Mouse (Mus musculus) urinary bladder, adult 18-20 months (tissue): ENCODE data around the gene Rad51b.

ENCODE experiments used
- DNase-seq, 2 experiments: peaks; one replicate each; pipeline ENCODE4 v3.0.0; 2022; ENCODE audit warnings: low spot score in 2 of 2, mixed read lengths in 2 of 2

The Rad51b gene

DNA sequence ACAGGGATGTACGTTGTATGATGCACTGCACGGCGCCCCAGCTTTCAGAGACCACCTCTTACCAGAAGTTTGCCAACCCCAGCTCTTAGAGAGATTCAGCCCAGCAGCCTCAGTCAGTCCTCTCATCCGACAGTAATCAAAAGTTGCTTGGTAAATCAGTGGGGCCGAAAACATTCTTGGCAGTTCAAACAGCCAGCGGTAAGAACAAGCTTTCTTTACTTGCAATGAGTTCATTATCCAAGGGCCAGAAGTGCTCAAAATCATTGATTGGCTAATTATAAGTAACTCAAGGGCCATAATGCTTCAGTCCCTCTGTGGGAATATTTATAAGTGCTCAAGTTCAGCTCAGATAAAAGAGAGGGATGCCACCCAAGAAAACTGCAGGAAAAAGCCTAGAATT, 434.8 kb downstream of the Rad51b start:
- DNase-seq, result no peak

- DNase-seq, result no peak
Measured at GRCm38 (mm10) chr12:79732355-79733115, 435.5 kb downstream of the Rad51b start.

DNA sequence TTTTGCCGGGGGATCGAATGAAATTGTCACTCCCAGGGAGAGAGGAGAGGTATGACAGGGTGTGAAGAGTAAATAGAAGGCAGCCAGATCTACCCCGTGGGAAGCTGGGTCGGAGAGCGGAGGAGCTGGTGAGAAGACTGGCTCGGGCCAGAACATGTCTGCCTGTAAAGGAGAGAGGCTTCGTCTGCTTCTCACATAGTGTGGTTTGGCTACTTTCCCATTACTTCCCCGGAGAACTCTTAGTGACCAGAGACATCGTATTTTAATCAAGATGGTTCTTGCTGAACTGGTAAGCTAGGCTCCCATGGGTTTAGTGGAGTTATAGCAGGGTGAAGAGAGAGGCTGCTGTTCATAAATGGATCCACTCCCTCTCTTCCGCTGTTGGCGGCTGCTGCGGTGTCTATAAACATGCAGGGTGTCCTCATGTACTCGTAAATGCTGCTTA, 438.3 kb downstream of the Rad51b start:
- no peak for DNase-seq

GRCm38 (mm10) chr12:79735882-79736281, 438.8 kb downstream of the Rad51b start:
- no peak for DNase-seq

DNA sequence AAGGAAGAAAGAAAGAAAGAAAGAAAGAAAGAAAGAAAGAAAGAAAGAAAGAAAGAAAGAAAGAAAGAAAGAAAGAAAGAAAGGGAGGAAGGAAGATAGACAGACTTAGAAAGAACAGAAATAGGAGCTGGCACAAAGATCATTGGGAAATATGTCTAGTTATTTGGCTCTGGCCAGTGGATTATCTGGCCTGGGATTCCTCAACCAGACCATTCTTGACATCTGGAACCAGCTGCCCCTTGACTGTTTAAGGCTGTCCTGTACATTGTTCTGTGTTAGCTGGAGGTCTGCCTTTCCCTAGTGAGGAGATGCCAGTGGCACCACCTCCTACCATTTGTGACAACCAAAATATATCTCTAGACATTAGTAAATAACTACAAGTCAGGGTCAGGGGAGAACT, 441.6 kb downstream of the Rad51b start:
- no peak for DNase-seq

GRCm38 (mm10) chr12:79739918-79740639, 443.0 kb downstream of the Rad51b start:
- DNase-seq, result no peak

DNA sequence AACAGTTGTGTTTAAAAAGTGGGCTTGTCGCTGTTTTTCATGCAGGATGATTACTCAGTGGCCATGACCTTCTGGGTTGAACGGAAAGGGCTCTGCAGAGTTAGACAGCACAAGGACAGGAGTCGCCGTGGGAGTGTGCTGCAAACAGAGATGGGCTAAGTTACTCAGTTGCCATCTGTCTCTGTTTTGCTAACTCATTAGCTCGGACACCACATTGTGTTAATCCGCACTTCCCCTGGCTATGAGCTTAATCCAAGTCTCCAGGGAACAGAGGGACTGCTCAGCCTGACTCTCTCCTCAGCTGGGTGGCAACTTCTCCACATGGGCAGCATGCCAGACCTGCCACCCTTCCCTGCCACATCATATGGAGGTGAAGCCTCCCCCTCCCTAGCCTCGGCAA, 445.1 kb downstream of the Rad51b start:
- no peak for DNase-seq

GRCm38 (mm10) chr12:79744131-79744530, 447.0 kb downstream of the Rad51b start:
- no peak for DNase-seq

DNA sequence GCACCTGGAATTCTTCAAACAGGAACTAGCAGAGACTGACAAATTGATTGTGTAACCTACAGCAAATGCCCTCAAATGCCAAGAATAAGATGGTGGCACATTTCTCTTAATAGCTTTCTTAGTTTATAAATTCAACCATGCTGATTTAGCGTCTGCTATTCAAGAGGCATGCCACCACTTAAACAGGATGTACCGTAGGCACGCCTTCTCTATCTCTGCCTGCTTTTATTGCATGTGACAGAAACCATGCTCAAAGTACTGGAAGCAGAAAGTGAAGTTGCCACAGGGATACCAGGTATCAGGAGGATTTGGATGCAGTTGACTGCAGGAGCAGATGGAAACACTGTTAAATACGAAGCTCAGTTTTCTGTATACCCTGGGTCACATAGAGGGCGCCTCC, 448.1 kb downstream of the Rad51b start:
- DNase-seq, result no peak

DNA sequence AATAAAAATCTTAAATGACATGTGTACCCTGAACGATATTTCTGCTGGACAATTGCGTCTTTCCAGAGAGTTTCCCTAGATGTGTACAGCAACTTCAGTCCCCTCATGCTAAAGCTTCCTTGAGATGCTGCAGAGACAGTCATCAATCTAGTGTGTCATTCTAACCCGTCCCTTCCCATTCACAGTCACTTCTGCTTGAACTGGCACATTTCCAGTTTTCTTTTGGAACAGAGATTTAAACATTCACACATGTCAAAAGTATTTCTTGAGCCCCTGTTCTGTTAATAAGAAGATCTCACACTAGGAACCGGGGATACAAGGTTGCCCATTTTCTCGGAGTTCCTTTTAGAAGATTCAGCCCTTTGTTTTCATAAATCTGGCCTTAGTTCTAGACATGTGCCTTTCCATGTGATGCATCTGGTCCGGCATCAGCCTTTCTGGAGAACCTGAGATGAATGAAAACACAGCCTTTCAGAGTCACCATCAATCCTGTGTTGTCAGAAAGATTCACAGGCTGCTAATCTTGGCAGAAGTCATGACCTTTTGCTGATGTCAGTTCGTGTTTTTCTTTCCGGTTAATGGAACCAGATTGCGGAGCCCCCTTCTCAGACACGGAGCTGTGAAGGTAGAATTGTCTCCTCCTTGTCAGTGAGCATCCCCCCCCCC, 448.9 kb downstream of the Rad51b start:
- no peak for DNase-seq

GRCm38 (mm10) chr12:79747541-79747940, 450.5 kb downstream of the Rad51b start:
- no peak for DNase-seq

DNA sequence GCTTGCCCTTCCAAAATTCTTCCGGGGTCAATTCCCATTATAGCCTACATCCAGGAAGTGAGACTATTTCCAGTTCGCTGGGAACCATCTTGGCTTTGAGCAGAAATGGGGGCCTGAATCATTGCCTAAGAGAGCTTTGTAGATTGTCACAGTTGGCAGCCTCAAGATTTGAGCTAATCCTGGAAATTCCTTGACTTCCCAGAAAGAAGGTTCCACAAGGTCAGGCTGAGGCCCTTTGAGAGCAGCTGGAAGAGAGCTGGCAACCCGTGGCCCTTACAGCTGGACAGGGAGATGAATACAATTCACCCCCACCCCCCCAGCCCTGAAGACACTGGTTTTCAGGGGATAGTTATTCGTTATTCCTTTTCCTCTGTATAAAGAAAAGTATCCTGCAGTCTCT, 451.8 kb downstream of the Rad51b start:
- DNase-seq, result no peak

GRCm38 (mm10) chr12:79750253-79751125, 453.4 kb downstream of the Rad51b start:
- DNase-seq, result peak in 1 of 2 experiments; percentile 80

DNA sequence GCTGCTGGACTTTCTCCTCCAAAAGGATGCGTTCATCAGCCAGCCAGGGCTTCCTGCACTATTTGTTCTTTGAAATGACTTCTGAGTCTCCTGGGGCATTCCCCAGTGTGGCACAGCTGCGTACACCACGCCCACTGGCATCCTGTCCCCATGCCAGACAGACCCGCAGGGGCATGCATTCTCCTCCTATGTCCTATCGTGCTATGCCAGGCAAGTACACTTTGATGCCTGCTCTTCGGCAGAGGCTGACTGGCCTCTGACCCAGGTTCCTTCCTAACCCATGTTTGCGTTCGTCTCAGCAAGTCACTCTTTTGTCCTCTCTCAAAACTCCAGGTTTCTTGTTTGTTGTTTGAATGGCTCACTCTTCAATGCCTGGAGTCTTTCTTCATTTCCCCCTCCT, 454.7 kb downstream of the Rad51b start:
- peak; percentile 66 to 82 for DNase-seq

DNA sequence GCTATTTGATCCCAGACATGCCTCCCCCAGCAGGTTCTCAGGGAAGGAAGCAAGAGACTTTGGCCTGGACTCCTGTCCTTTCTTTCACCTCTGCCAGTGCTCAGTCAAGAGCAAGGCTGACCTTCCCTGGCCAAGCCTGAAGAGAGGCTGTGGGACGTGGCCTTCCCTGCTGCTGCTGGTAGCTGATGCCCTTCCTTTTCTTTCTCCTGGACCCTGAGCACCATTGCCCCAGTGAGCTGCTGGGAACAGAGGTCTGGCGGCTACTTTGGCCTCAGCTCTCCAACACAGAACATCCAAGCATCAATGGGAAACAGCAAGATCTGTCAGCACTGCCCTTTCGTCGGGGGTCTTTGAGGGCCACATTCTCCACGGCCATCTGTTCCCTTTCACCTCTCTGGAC, 455.1 kb downstream of the Rad51b start:
- no peak for DNase-seq

GRCm38 (mm10) chr12:79755617-79756016, 458.5 kb downstream of the Rad51b start:
- DNase-seq, result no peak

- DNase-seq, result peak in 1 of 2 experiments; percentile 50
Measured at GRCm38 (mm10) chr12:79756352-79756751, 459.3 kb downstream of the Rad51b start.

GRCm38 (mm10) chr12:79757775-79758174, 460.7 kb downstream of the Rad51b start:
- no peak for DNase-seq

- no peak for DNase-seq
Measured at GRCm38 (mm10) chr12:79759180-79759902, 462.3 kb downstream of the Rad51b start.

GRCm38 (mm10) chr12:79761217-79761616, 464.1 kb downstream of the Rad51b start:
- no peak for DNase-seq

GRCm38 (mm10) chr12:79762087-79762486, 465.0 kb downstream of the Rad51b start:
- no peak for DNase-seq
